Mouse (Mus musculus) ovary, postnatal 14 days (tissue): ENCODE measurements around the gene Ccdc92b.

ENCODE experiments used
- DNase-seq: peaks from one replicate; pipeline ENCODE4 v3.0.0; 2022; ENCODE audit warnings: low spot score

Gene Ccdc92b

DNA sequence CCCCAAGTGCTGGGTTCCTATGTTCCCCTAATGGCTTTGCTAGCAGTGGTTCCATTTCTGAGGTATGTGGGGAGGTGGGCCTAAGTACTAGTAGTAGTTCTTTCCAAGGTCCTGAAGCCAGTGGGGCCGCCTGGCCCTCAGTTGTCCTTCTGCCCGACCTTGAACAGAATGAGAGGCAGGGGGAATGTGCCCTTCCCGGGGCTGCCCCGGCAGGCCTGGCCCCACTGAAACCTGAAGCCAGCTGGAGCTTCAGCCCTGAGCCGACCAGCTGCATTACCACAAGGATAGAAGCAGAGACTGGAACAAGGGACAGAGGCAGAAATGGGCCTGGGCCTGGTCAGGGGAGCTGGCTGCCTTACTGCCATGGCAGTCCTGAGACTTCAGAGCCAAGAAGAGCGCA, 34.0 kb downstream of the Ccdc92b start:
- DNase-seq, result no peak

DNA sequence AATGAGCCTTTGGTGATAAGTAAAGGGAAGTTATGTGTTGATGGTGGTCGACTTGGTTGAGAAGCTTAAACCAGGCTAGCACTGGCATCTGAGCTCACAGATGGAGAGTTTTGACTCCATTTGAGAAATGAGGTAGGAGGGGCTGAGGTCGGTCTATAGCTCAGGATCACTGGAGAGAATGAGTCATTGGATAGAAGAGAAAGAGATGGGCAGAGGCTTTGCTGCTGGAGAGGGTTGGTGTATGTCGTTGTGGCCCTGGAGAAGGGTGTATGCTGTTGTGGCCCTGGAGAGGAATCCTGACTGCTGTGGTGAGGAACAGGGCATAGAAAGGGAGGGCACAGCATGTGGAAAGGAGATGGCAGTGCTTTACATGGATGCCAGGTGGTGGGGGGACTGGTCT, 36.5 kb downstream of the Ccdc92b start:
- no peak for DNase-seq

DNA sequence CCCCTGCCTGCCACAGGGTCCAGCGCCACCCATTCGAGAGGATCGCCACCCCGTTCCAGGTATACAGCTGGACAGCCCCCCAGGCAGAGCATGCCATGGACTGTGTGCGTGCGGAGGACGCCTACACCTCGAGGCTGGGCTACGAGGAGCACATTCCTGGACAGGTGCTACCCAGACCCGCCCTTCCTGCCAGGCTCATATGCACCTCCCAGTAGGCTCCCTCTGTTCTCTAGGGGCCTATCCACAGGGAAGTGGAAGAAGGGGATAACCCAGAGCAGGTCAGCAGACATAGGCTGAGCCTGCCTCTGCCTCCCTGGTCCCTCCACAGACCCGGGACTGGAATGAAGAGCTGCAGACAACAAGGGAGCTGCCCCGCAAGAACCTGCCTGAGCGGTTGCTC, 40.9 kb downstream of the Ccdc92b start:
- DNase-seq, result no peak

GRCm38 (mm10) chr11:74661641-74662040, 42.2 kb downstream of the Ccdc92b start:
- DNase-seq, result no peak

DNA sequence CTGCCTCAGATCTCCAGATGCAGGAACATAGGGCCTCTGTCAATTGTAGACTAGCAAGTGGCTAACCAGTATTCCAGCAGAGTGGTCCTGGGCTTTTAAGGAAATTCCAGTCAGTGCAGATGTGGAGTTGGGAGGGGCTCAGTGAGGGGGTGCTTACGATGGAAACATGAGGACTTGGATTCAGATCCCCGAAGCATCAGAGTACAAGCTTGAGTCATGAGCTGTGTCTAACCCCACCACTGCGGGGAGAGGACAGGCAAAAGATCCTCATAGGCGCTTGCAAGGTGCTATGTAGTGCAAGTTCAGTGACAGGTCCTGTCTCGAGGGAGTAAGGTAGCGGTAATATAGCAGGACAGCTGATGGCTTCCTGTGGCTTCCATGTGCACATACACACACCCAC, 42.8 kb downstream of the Ccdc92b start:
- DNase-seq, result no peak

- no peak for DNase-seq
Measured at GRCm38 (mm10) chr11:74664279-74664678, 44.9 kb downstream of the Ccdc92b start.

DNA sequence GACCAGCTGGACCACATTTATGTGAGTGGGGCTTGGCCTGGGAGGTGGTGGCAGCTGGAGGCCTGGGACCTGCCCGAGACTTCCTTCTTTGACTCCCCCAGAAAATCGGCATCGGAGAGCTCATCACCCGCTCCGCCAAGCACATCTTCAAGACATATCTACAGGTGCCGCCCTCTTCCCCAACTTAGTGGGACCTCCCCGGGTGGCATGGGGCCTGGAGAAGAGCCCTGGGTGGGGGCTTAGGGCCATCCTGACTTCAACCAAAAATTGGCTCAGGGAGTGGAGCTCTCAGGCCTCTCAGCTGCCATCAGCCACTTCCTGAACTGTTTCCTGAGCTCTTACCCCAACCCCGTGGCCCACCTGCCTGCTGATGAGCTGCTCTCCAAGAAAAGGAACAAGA, 45.5 kb downstream of the Ccdc92b start:
- no peak for DNase-seq

GRCm38 (mm10) chr11:74665631-74666283, 46.4 kb downstream of the Ccdc92b start:
- DNase-seq, result no peak

- no peak for DNase-seq
Measured at GRCm38 (mm10) chr11:74666284-74666652, 46.9 kb downstream of the Ccdc92b start.

DNA sequence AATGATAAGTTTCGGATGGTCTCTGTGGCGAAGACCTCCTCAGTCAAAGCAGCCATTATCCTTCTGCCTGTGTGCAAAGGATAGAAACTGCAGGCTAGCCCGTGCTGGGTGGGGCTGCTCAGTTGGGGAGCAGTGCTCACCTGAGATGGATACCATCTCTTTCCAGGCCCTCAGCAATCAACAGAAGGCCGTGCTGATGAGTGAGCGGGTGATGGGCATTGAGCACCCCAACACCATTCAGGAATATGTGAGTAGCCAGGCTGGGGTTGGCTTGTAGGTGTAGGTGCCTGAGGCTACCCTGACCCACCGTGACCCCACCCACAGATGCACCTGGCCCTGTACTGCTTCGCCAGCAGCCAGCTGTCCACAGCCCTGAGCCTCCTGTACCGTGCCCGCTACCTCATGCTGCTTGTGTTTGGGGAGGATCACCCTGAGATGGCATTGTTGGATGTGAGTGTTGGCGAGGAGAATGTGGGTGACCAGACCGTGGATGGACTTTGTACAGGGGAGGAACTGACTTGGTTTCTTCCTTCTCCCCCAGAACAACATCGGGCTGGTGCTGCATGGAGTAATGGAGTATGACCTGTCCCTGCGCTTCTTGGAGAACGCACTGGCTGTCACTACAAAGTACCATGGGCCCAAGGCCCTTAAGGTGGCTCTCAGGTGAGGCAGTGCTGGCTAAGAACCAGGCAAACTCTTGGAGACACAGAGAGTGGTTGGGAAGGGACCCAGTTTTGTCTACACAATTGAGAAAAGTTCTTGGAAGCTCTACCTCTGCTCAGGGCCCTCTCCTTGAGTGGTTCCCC, 47.6 kb downstream of the Ccdc92b start:
- no peak for DNase-seq

- no peak for DNase-seq
Measured at GRCm38 (mm10) chr11:74667582-74668010, 48.2 kb downstream of the Ccdc92b start.

DNA sequence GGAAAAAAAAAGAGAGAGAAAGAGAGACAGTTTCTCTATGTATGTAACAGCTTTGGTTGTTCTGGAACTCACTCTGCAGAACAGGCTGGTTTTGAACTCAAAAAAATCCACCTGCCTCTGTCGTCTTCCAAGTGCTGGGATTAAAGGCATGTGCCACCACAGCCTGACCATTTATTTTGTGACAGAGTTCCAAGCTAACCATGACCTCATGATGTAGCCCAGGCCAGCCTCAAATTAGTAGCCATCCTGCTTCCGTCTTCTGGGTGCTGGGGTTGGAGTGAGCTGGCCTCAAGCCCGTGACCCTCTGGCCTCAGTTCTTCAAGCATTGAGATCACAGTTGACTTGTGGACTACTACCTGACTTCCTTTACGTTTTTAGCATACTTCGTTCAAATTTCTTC, 49.1 kb downstream of the Ccdc92b start:
- DNase-seq, result no peak

GRCm38 (mm10) chr11:74668971-74669370, 49.6 kb downstream of the Ccdc92b start:
- no peak for DNase-seq

GRCm38 (mm10) chr11:74670151-74670550, 50.7 kb downstream of the Ccdc92b start:
- no peak for DNase-seq

GRCm38 (mm10) chr11:74671013-74671412, 51.6 kb downstream of the Ccdc92b start:
- DNase-seq, result no peak

GRCm38 (mm10) chr11:74671839-74672238, 52.4 kb downstream of the Ccdc92b start:
- no peak for DNase-seq

DNA sequence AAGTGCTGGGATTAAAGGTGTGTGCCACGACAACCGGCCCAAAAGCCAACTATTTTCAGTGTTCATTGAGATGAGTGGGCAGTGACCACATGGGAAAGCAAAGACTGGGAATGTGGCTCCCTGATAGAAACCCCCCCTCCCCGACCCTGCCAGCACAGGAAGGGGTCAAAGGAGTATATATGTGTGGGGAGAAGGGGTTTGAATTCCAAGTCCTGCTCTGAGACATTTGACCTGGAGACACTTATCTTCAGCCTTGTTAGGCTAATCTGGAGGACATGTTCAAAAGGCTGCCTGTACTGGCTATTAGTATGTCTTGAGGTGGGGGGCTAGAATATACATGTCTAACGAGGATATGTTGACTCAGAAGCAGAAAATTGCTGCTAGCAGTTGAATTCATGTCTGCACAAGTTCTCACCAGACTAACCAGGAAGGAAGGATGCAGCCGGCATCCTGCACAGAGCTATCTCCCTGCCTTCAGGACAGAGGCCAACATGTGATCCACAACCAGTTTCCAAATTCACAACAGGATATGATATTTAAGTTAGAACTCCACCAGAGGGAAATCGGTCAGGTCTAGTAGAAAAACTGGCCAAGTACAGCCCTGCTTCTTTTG, 53.6 kb downstream of the Ccdc92b start:
- DNase-seq, result no peak

- no peak for DNase-seq
Measured at GRCm38 (mm10) chr11:74673561-74673960, 54.2 kb downstream of the Ccdc92b start.

DNA sequence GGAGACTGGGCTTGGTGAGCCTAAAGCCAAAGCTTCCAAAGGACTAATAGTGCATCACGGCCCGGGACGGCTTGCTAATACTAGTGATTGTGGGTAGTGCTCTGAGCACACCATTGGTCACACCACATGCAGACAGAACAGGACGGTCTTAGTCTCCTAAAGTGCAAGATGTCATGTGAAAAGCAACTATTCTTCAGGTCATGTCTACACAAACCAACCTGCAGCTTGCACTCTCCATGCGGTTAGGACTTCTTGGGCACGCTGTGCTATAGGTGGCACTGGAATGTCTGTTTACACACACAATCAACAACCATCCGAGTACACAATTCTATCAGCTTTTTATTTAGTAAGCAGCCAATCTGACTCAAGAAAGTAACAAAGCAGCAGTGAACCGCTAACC, 55.3 kb downstream of the Ccdc92b start:
- DNase-seq, result no peak

DNA sequence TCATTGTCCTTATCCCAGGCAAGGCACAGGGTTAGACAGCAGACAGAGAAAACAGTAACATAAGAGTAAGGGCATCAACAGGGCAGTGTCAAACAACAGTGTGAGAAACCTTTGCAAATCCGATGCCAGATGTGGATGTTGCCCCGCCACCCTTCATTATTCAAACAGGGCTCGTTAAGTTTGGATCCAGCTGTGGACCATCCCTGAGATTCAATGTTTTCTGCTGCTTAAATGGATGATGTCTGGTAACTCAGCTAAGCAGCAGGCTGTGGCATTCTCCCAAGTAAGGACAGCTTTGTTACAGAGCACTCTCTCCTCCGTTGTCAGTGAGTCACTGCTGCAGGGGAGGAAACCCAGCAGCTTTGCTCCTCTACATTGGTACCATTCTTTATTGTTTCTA, 55.8 kb downstream of the Ccdc92b start:
- DNase-seq, result no peak
